Mouse (Mus musculus) thymus, adult 2 months (tissue): ENCODE data around the gene Rc3h2. TPM values are rescaled to one million over a fixed set of nuclear protein-coding genes. Genes with fewer than 3 reads are reported as not detected.

ENCODE experiments used
- DNase-seq: peaks from one replicate; pipeline ENCODE4 v3.0.0; 2021
- H3K27ac ChIP-seq: fragments of 200-500 bp; 2 replicates; pipeline ENCODE4 v1.5.1; 2012; ENCODE audit warnings: low read length, control low read depth; ENCODE audit not compliant: control insufficient read depth, insufficient read depth
- H3K27me3 ChIP-seq: fragments of 200-500 bp; 2 replicates; pipeline ENCODE4 v1.6.1; 2012; ENCODE audit warnings: mild to moderate bottlenecking, low read length, moderate library complexity, mixed read lengths; ENCODE audit not compliant: control insufficient read depth, insufficient read depth
- H3K36me3 ChIP-seq: fragments of 200-500 bp; 2 replicates; pipeline ENCODE4 v1.6.1; 2012; ENCODE audit warnings: mild to moderate bottlenecking, low read length, moderate library complexity; ENCODE audit not compliant: control insufficient read depth, insufficient read depth
- H3K4me1 ChIP-seq: fragments of 200-500 bp; replicated peaks from 2 replicates; pipeline ENCODE4 v1.6.1; 2012; ENCODE audit warnings: low read length; ENCODE audit not compliant: control insufficient read depth, insufficient read depth
- H3K4me3 ChIP-seq: fragments of 200-500 bp; 2 replicates; pipeline ENCODE4 v1.5.1; 2012; ENCODE audit warnings: mild to moderate bottlenecking, low read length, control low read depth, moderate library complexity; ENCODE audit not compliant: control insufficient read depth, insufficient read depth
- CTCF ChIP-seq: fragments of 200-500 bp; IDR thresholded peaks from 2 replicates; pipeline ENCODE4 v1.5.1; 2012; ENCODE audit warnings: mild to moderate bottlenecking, control low read depth, low read length, moderate library complexity, borderline replicate concordance; ENCODE audit not compliant: control insufficient read depth, poor library complexity, insufficient read depth; ENCODE audit errors: extremely low read depth
- POLR2A ChIP-seq: fragments of 200-500 bp; IDR thresholded peaks from 2 replicates; pipeline ENCODE4 v1.6.1; 2012; ENCODE audit warnings: mild to moderate bottlenecking, low read length, control low read depth, moderate library complexity; ENCODE audit not compliant: control insufficient read depth, poor library complexity, insufficient read depth; ENCODE audit errors: extremely low read depth
- WGBS: fragments of 180-500 bp; shearing (Covaris S2); methylation state at CpG from one replicate; pipeline ENCODE4 v1.1.7; 2018; 5-methylcytosine and 5-hydroxymethylcytosine counted together
- polyA plus RNA-seq: library from polyadenylated mRNA; depleted of rRNA; stranded (reverse); fragments of >200 nt; gene quantifications from 2 replicates; pipeline ENCODE4 v1.2.3, GENCODE M21; 2012; rRNA removed

The Rc3h2 gene
- polyA plus RNA-seq, 1 experiment: 13.8 TPM

GRCm38 (mm10) chr2:37338497-37339187, 84.1 kb downstream of the Rc3h2 start:
- DNase-seq: peak; percentile 25
- WGBS: 61% methylated on average over 10 of the region's 10 CpGs

GRCm38 (mm10) chr2:37333321-37333720, 89.4 kb downstream of the Rc3h2 start:
- DNase-seq: no peak
- Histone ChIP-seq H3K4me1 (no peaks in the 10 kb centered on the region), H3K36me3 (no peaks in the 10 kb centered on the region), H3K27ac (no peak overlapping the region), H3K27me3 (no peaks in the 10 kb centered on the region), H3K4me3 (no peak overlapping the region)
- TF ChIP-seq CTCF (no peak), POLR2A (no peak)
- 83% methylated on average over 2 of the region's 2 CpGs for WGBS

More at GRCm38 (mm10) chr2:37338497-37339187, 84.1 kb downstream of the Rc3h2 start:
- no peaks in the 10 kb centered on the region for H3K4me1 ChIP-seq
- TF ChIP-seq POLR2A (no peak), CTCF (no peak)
- H3K36me3 ChIP-seq: no peaks in the 10 kb centered on the region
- no peak overlapping the region for H3K27ac ChIP-seq
- H3K4me3 ChIP-seq: no peak overlapping the region
- H3K27me3 ChIP-seq: no peaks in the 10 kb centered on the region

- Histone ChIP-seq H3K36me3 (no peaks in the 10 kb centered on the region), H3K4me1 (no peaks in the 10 kb centered on the region), H3K27ac (no peak within 1 kb of the TSS), H3K4me3 (no peak within 1 kb of the TSS), H3K27me3 (no peaks in the 10 kb centered on the region)
- TF ChIP-seq POLR2A (no peak), CTCF (no peak)
- no peak for DNase-seq
- 91% methylated on average over 1 of the region's 1 CpGs for WGBS
Observed at GRCm38 (mm10) chr2:37326215-37326614, 96.5 kb downstream of the Rc3h2 start, which contains the start of gene Olfr368. Gene Olfr368, plus strand, starts transcription at chr2:37326515.

Other genes starting within 250 kb of the Rc3h2 start
- gene Olfr365, start 234.7 kb downstream of the Rc3h2 start, polyA plus RNA-seq: not detected in 2 replicates
- gene Olfr366, start 211.3 kb downstream of the Rc3h2 start, polyA plus RNA-seq: not detected in 2 replicates
- 0.18 TPM in 1 of 2 replicates, not detected in the other for gene Olfr368, start 96.4 kb downstream of the Rc3h2 start, polyA plus RNA-seq
- 17.0 and 17.7 TPM in 2 replicates for gene Pdcl, start 63.6 kb downstream of the Rc3h2 start, polyA plus RNA-seq
- gene Zbtb26, start 20.2 kb upstream of the Rc3h2 start, polyA plus RNA-seq: 4.6 and 5.0 TPM in 2 replicates
- 3.3 and 3.6 TPM in 2 replicates for gene Zbtb6, start 20.3 kb upstream of the Rc3h2 start, polyA plus RNA-seq
- gene Rabgap1, start 20.4 kb upstream of the Rc3h2 start, polyA plus RNA-seq: 10.6 and 11.3 TPM in 2 replicates
- gene Gpr21, start 93.4 kb upstream of the Rc3h2 start, polyA plus RNA-seq: 0.31 and 0.47 TPM in 2 replicates